Mouse (Mus musculus) adipocyte (in vitro differentiated cells): ENCODE results near the gene Cfap100.
A peak's percentile ranks its signal among the peaks of the same experiment; 100 is the strongest.

Experiments used
- DNase-seq: peaks from one replicate; pipeline ENCODE4 v3.0.0-alpha.2; 2016; ENCODE audit warnings: low spot score

The Cfap100 gene

GRCm38 (mm10) chr6:90428380-90428974 lies at the start of gene Cfap100:
TSS of gene Cfap100 (minus strand) at chr6:90428797.
- DNase-seq: peak; percentile 86

GRCm38 (mm10) chr6:90476941-90477518 lies 48.4 kb upstream of the Cfap100 start:
- no peak for DNase-seq

GRCm38 (mm10) chr6:90475854-90476212 lies 47.2 kb upstream of the Cfap100 start:
- DNase-seq: no peak

GRCm38 (mm10) chr6:90475176-90475853 lies 46.7 kb upstream of the Cfap100 start:
- DNase-seq: no peak

- no peak for DNase-seq
Measured at GRCm38 (mm10) chr6:90474361-90474750, 45.8 kb upstream of the Cfap100 start.

GRCm38 (mm10) chr6:90473630-90474360 lies 45.2 kb upstream of the Cfap100 start:
- no peak for DNase-seq

GRCm38 (mm10) chr6:90472697-90473096 lies 44.1 kb upstream of the Cfap100 start:
- no peak for DNase-seq

- DNase-seq: no peak
Measured at GRCm38 (mm10) chr6:90472079-90472478, 43.5 kb upstream of the Cfap100 start.

- DNase-seq: peak; percentile 77
Measured at GRCm38 (mm10) chr6:90470947-90471541, 42.4 kb upstream of the Cfap100 start.

GRCm38 (mm10) chr6:90470255-90470654 lies 41.7 kb upstream of the Cfap100 start:
- no peak for DNase-seq

GRCm38 (mm10) chr6:90469041-90469440 lies 40.4 kb upstream of the Cfap100 start:
- peak; percentile 36 for DNase-seq

GRCm38 (mm10) chr6:90468216-90468615 lies 39.6 kb upstream of the Cfap100 start:
- DNase-seq: no peak

GRCm38 (mm10) chr6:90466847-90467410 lies 38.3 kb upstream of the Cfap100 start:
- DNase-seq: peak; percentile 47

- peak; percentile 98 for DNase-seq
Measured at GRCm38 (mm10) chr6:90466079-90466478, 37.5 kb upstream of the Cfap100 start.

GRCm38 (mm10) chr6:90465028-90465640 lies 36.5 kb upstream of the Cfap100 start:
- DNase-seq: no peak

GRCm38 (mm10) chr6:90463890-90464421 lies 35.4 kb upstream of the Cfap100 start:
- DNase-seq: no peak

GRCm38 (mm10) chr6:90463228-90463862 lies 34.7 kb upstream of the Cfap100 start:
- DNase-seq: no peak

GRCm38 (mm10) chr6:90462841-90463227 lies 34.2 kb upstream of the Cfap100 start:
- DNase-seq: no peak

- DNase-seq: no peak
Measured at GRCm38 (mm10) chr6:90462181-90462706, 33.6 kb upstream of the Cfap100 start, which contains the start of gene Klf15. TSS of gene Klf15 (plus strand) at chr6:90462576.

- no peak for DNase-seq
Measured at GRCm38 (mm10) chr6:90461771-90462170, 33.2 kb upstream of the Cfap100 start.

- no peak for DNase-seq
Measured at GRCm38 (mm10) chr6:90461181-90461580, 32.6 kb upstream of the Cfap100 start.
